Mouse (Mus musculus): ENCODE data around the gene Gm5737. TPM values are rescaled to one million over a fixed set of nuclear protein-coding genes. Genes with fewer than 3 reads are reported as not detected.

Gm5737 gene
- total RNA-seq, 2 experiments from 2014 or later: not detected

- peak in 1 of 2 experiments; percentile 70 for DNase-seq (ENCODE audit: extremely low spot score in 1 of 2, low spot score in 1 of 2)
Measured at GRCm38 (mm10) chr7:120842345-120843036, 30.3 kb downstream of the Gm5737 start, which contains the start of gene Eef2k. TSS of gene Eef2k (plus strand) at chr7:120842831.

DNA sequence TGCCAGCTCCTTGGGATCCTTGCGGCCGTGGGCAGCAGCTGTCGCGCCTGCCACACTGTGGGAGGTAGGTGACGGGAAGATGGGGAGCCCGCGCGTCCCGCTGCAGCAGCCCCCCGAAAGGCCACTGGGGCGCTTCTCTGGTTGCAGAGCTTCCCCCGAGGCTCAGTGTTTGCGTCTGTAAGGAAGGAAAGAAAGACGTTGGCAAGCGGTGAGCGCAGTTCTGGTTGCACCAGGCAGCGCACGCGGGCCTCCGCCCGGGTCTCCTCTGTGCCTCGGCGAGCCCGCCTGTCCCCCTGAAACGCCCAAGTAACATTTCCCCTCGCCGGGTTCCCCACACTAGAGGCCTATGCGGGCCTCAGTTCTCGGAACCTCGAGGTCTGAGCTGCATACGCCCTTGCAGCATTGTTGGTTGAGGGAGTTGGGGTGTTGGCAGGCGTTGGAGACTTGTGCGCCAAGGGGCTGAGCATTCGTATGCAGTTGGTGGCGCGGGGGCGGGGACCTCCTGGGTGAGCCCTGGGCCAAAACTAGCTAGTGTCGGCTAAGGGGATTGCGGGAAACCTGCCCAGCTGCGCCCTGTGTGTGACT is 31.0 kb downstream of the Gm5737 start:
- DNase-seq (ENCODE audit: extremely low spot score in 1 of 2, low spot score in 1 of 2): peak; percentile 76 to 77

DNA sequence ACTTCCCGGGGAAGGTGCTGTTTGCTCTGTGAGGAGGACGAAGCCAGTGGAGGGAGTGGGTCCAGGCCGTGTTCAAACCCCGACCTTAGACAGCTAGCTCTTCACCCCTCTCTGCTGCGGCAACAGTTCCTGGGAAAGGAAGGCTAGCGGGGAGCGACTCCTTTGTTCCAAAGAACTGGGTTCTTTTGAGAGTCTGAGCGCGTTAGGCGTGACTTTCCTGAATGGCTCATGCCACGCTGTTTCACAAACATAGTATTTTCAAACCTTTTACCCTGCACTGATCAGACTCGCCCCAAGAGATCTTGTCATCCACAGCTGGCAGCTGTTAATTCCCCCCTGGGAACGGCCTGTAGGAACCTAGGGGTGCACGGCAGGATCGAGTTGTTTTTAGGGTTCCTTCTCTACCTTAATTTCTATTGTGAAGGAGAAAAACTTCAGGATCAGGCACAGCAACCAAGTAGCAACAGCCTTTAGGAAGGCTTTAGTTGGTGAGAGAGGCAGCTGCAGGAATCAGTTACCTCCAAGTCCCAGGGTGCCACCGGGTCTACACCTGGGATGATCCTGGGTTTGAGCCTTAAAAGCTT is 31.8 kb downstream of the Gm5737 start:
- peak in 1 of 2 experiments; percentile 12 for DNase-seq (ENCODE audit: extremely low spot score in 1 of 2, low spot score in 1 of 2)

- DNase-seq (ENCODE audit: extremely low spot score in 1 of 2, low spot score in 1 of 2): no peak
Measured at GRCm38 (mm10) chr7:120844689-120845088, 32.5 kb downstream of the Gm5737 start.

- DNase-seq (ENCODE audit: extremely low spot score in 1 of 2, low spot score in 1 of 2): no peak
Measured at GRCm38 (mm10) chr7:120848831-120849512, 36.8 kb downstream of the Gm5737 start.

DNA sequence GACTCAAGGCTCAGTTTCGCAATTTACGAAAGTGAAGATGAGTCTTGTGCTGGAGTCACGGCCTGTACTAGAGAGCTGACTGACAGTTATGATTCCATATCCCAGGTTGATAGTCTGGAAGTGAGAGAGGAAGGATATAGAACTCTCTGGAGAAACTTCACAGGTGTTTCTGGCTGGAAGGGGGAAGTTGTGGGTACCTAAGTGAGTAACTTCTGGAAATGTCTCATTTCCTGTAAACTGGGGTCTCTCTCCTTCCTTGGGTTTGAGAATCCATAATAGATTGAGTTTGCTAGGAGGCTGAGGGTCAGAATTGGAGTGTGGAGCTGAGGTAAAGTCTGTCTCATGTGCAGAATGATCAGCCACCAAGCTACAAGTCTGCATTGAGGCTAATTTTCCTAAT is 38.0 kb downstream of the Gm5737 start:
- no peak for DNase-seq (ENCODE audit: extremely low spot score in 1 of 2, low spot score in 1 of 2)

DNA sequence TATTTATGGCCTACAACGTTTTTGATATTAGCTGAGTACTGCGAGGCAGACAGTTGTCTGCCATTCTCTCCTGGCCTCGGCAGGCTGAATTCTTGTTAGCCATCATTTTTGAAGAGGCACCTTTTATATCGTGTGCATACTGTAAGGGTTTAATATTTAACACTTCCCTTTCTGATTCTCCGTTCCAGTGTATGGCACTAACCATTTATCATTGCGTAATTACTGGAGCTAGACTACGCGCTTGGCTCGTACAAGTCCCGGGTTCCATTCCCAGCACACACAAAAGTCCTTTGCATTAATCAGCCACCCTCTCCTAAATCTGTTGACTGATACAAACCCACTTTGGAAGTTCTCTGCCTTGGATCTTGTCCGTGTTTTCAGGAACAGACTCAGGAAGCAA is 47.7 kb downstream of the Gm5737 start:
- no peak for DNase-seq (ENCODE audit: extremely low spot score in 1 of 2, low spot score in 1 of 2)

DNA sequence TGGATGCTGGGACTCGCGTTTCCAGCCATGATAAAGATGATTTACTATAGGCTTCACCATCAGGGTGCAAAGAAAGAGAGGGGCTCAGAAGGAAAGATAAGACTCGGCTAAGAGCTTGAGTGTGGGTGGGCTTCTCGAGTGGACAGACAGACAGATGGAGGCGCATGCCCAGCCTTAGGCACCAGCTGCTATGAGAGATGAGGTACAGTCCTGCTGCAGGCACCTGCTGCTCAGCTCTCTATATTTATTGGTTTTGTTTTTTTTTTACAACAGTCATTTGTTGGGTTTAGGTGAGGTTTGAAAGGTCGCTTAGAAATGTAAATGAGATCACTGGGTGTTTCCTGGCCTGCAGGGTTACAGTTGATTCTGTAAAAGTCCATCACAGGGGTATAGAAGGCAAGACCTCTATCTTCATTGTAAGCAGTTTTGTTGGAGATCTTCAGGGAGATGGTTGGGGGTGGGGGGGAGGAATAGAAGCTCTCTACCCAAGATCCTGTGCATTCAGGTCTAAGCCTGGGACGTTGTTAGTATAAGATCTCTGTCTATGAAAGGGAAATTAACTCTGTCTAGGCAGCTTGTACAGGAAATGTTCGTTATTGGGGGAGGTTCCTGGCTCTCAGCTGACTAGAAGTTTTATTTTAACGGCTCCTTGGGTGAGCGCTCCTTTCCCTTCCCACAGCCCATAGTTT is 48.8 kb downstream of the Gm5737 start:
- DNase-seq (ENCODE audit: extremely low spot score in 1 of 2, low spot score in 1 of 2): no peak

GRCm38 (mm10) chr7:120861488-120862047 is 49.4 kb downstream of the Gm5737 start:
- no peak for DNase-seq (ENCODE audit: extremely low spot score in 1 of 2, low spot score in 1 of 2)

DNA sequence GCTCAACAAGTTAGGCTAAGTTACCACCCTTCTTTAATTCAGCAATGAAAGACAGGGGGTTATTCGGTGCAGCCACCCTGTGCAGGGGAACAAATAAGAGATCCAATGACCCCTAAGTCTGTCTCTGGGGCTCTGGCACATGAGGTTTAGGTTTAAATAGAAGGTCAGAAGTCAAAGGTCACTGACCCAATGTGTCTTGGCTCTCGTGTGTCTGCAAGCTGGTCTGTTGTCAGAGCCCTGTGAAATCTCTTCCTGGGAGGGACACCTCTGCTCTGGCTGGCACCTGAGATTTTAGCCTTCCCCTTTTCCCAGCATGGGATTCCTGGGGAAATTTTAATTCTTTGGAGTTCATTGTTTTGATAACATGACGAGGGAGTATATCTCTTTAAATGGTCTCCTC is 50.0 kb downstream of the Gm5737 start:
- no peak for DNase-seq (ENCODE audit: extremely low spot score in 1 of 2, low spot score in 1 of 2)

DNA sequence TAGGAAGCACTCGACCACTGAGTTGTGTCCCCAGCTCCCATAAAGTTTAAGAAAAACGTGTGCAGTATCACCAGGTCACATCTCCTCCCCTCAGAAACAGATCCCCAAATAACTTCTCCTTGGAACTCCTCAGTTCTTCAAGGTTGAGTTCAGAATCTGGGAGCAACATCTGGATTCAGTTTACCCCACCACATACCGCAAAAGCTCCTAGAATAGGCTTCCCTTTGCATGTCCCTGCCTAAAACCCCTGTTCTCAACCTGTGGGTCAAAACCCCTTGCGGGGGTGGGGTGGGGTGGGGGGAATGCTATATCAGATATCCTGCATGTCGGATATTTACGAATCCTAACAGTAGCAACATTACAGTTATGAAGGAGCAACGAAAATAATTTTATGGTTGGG is 50.5 kb downstream of the Gm5737 start:
- no peak for DNase-seq (ENCODE audit: extremely low spot score in 1 of 2, low spot score in 1 of 2)

DNA sequence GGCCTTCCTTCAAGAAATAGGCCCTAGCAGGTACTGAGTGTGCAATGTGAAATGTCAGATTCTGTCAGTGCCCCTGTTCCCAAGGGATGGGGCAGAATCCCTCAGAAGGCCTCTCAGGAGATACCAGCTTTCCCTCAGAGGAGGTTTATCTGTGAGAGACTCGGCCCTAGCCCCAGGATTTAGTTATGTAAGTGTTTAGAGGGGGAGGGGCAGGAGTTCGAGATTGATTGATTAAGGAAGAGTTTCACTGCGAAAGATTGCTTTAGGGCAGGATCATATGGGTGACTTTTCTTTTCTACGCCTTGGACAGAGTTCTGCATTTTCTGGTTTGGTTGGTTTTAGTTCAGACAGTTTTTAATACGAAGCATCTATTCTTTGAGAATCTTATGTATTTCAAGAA is 51.3 kb downstream of the Gm5737 start:
- no peak for DNase-seq (ENCODE audit: extremely low spot score in 1 of 2, low spot score in 1 of 2)

DNA sequence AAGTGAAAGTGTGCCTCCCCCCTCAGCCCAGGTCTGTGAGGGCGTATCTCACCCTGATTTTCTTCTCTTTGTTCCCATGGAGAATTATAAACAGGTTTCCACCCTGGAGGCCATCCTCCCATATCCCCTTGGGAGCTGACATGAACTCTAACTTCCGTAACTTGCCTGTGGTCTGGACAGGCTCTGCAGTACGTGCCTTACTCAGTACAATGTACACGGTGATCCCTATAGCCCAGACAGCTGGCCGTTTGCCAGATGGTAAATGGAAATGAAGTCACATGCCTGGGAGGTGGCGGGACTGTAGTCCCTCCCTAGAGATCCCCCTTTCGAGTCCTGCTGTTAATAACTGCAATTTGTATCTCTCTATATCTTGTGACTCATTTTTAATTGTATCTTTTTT is 52.9 kb downstream of the Gm5737 start:
- no peak for DNase-seq (ENCODE audit: extremely low spot score in 1 of 2, low spot score in 1 of 2)

DNA sequence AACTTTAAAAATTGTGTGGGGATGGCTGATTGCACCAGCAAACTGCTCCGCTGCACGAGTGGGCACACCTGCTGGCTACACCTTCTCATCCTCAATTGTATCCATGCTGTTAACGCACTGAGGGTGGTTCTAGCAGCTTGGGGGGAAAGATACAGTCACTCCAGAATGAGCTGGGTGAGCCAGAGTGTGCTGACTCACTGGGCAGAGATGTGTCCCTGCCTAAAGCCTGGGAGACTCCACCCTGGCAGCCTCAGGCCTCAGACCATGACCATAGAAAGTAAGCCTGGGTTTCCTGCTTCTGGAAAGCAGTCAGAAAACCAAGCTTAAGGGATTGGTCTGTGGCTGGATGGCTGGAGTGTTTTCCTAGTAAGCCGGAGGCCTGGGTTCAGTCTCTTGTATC is 53.7 kb downstream of the Gm5737 start:
- no peak for DNase-seq (ENCODE audit: extremely low spot score in 1 of 2, low spot score in 1 of 2)

DNA sequence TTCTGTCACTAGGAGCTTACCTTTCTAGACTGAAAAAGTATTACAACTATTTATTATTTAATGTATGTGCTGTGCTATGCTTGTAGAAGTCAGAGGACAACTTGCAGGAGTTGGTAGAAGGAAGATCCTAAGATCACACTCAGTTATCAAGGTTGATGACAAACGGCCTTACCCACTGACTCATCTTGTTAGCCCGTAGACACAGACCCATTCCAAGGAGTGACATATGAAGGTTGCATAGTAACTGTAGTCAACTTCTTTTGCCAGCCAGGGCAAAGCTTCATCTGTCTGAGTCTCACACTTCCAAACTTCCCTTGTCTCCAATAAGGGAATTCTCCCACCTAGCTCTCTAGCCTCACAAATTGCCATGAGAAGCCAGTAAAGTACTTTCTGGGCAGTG is 54.5 kb downstream of the Gm5737 start:
- DNase-seq (ENCODE audit: extremely low spot score in 1 of 2, low spot score in 1 of 2): no peak

DNA sequence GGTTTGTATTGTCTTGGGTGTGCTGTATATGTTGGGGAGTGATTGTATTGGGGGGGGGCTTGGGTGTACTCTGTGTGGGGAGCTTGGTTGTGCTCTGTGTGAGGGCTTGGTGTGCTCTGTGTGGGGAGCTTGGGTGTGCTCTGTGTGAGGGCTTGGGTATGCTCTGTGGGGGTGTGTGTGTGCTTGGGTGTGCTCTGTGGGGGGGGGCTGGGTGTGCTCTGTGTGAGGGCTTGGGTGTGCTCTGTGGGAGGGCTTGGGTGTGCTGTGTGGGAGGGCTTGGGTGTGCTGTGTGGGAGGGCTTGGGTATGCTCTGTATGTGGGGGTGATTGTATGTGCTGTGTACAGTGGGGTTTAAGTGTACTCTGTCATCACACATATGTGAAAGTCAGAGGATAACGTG is 55.6 kb downstream of the Gm5737 start:
- DNase-seq (ENCODE audit: extremely low spot score in 1 of 2, low spot score in 1 of 2): no peak

DNA sequence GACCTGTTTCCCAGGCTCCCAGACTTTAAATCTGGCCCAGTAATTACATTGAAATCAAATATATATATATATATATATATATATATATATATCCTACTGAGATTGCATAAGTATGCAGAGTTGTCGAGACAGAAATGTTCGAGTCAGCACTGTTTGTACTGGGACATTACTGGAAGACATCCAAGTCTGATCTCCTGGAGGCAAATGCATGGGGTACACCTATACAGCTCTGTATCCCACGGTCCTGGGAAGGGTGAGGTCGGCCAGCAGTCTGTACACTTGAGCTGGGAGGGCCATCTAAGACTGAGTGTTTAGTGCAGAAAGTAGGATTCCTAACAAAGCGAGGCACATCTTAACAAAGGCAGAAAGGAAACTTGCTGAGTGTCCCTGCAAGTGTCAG is 57.7 kb downstream of the Gm5737 start:
- no peak for DNase-seq (ENCODE audit: extremely low spot score in 1 of 2, low spot score in 1 of 2)

- DNase-seq (ENCODE audit: extremely low spot score in 1 of 2, low spot score in 1 of 2): no peak
Measured at GRCm38 (mm10) chr7:120870431-120871008, 58.4 kb downstream of the Gm5737 start.

- no peak for DNase-seq (ENCODE audit: extremely low spot score in 1 of 2, low spot score in 1 of 2)
Measured at GRCm38 (mm10) chr7:120873083-120873482, 60.9 kb downstream of the Gm5737 start.

GRCm38 (mm10) chr7:120874021-120874420 is 61.9 kb downstream of the Gm5737 start:
- no peak for DNase-seq (ENCODE audit: extremely low spot score in 1 of 2, low spot score in 1 of 2)
